Mouse (Mus musculus) liver, adult 2 months (tissue): ENCODE results near the gene Zfp51.

Source experiments
- CTCF ChIP-seq: fragments of 200-500 bp; IDR thresholded peaks from 2 replicates; pipeline ENCODE4 v1.5.1; 2011; ENCODE audit warnings: low read depth, low read length, control low read depth
- POLR2A ChIP-seq: fragments of 200-500 bp; IDR thresholded peaks from 2 replicates; pipeline ENCODE4 v1.6.1; 2011; ENCODE audit warnings: low read length, control low read depth; ENCODE audit not compliant: insufficient read depth; ENCODE audit errors: extremely low read depth

- TF ChIP-seq CTCF = no peak
- no peak for TF ChIP-seq POLR2A
Observed at GRCm38 (mm10) chr17:21472032-21472652, 22.0 kb downstream of the Zfp51 start.
